Mouse (Mus musculus): Measurements from ENCODE around the gene Pp2d1. TPM values are rescaled to one million over a fixed set of nuclear protein-coding genes. Genes with fewer than 3 reads are reported as not detected.
A peak's percentile ranks its signal among the peaks of the same experiment; 100 is the strongest.

Pp2d1 gene
- polyA plus RNA-seq, 1 experiment from 2014 or later, result 0.40 TPM

DNA sequence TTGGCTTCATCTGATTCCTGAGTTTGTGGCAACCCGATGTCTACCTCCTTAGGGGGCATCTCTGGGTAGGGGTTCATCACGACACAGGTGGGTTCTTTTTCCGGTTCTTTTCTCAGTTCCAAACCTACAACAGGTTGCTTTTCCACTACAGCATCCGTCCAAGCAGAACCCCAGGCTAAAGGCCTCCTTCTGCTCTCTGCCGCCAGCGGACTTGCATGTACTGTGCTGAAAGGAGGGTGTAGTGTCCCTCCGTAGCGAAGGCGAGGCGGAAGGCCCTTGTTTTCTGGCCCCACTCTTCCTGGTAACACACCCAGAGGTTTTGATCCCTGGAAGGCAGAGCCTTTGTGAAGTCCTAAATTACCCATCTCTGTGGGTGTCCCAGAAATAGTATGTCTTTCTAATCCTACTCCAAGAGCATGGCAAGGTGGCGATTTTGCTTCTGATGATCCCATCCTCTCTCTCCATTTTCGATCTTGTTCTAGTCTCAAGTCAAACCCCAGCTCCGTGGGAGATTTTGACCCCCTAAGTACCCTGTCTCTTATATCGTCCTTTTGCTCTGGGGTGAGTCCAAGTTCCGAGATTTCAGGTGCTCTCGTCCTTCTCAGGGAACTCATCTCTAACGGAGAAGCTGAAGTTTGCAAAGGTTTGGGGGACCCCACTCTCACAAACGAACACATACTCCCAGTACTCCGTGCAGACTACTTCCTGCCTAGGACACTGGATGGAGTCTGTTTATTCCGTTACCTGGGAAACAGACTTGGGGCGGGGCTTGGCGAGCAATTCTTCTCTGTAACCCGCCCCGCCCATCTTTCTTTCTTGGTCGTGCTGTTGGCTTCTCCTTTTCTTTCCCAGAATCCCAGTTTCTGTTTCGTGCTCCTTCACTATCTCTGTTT lies 76.4 kb downstream of the Pp2d1 start, which contains the start of gene Efhb:
Gene Efhb, minus strand, starts transcription at position 719 of the 893 bp plus-strand sequence.
- 15% methylated on average over 26 of the region's 26 CpGs for WGBS
- Histone ChIP-seq H3K9ac (replicated peaks) (peak within 1 kb of the TSS; percentile 54), H3K9me3 (no peaks in the 10 kb centered on the region), H3K27ac (replicated peaks) (no peak within 1 kb of the TSS), H3K4me1 (peaks cover 6% of the 10 kb centered on the region), H3K4me2 (replicated peaks) (peak within 1 kb of the TSS; percentile 61), H3K27me3 (no peaks in the 10 kb centered on the region), H3K36me3 (no peaks in the 10 kb centered on the region), H3K4me3 (peak within 1 kb of the TSS; percentile 44)
- ATAC-seq (ENCODE audit: low FRiP score, low read depth), result peak; percentile 97

Other genes with a start within 250 kb of the Pp2d1 start
- 0.38 and 0.63 TPM in 2 replicates for gene Efhb, start 76.1 kb downstream of the Pp2d1 start, polyA plus RNA-seq (2016; fragmentation: Nextera tagmentation; extraction: Ambion mirVana)
- 111 and 115 TPM in 2 replicates for gene Rab5a, start 60.2 kb downstream of the Pp2d1 start, polyA plus RNA-seq (2016; fragmentation: Nextera tagmentation; extraction: Ambion mirVana)
- 8.6 and 9.2 TPM in 2 replicates for gene Kat2b, start 27.4 kb upstream of the Pp2d1 start, polyA plus RNA-seq (2016; fragmentation: Nextera tagmentation; extraction: Ambion mirVana)
- gene Sgo1, start 149.9 kb upstream of the Pp2d1 start, polyA plus RNA-seq (2016; fragmentation: Nextera tagmentation; extraction: Ambion mirVana), result 39.5 and 41.8 TPM in 2 replicates